Mouse (Mus musculus): ENCODE results near the gene Rbfox1. TPM values are rescaled to one million over a fixed set of nuclear protein-coding genes. Genes with fewer than 3 reads are reported as not detected.
A peak's percentile ranks its signal among the peaks of the same experiment; 100 is the strongest.

Gene Rbfox1
- polyA plus RNA-seq, 1 experiment from 2014 or later: 75.8 TPM

GRCm38 (mm10) chr16:7263261-7263660 is 1378.1 kb downstream of the Rbfox1 start:
- Histone ChIP-seq H3K9me3 (replicated peaks; ENCODE audit: control insufficient read depth, low read length) (no peaks in the 10 kb centered on the region), H3K4me2 (ENCODE audit: low read length) (no peak overlapping the region), H3K27ac (ENCODE audit: low read depth, low read length) (no peak overlapping the region), H3K36me3 (ENCODE audit: control insufficient read depth, insufficient read depth, low read length) (no peaks in the 10 kb centered on the region), H3K9ac (ENCODE audit: low read length) (no peak overlapping the region), H3K4me1 (ENCODE audit: control insufficient read depth, insufficient read depth, low read length) (no peaks in the 10 kb centered on the region), H3K4me3 (ENCODE audit: low read depth, low read length) (no peak overlapping the region), H3K27me3 (replicated peaks; ENCODE audit: control insufficient read depth, insufficient read depth, low read length) (no peaks in the 10 kb centered on the region)
- ATAC-seq (no peak), DNase-seq (ENCODE audit: low spot score) (no peak)
- 94% methylated on average over 1 of the region's 1 CpGs for WGBS

GRCm38 (mm10) chr16:7265715-7266114 is 1380.6 kb downstream of the Rbfox1 start:
- ATAC-seq (no peak), DNase-seq (ENCODE audit: low spot score) (peak; percentile 33)
- no peak overlapping the region for H3K4me3 ChIP-seq (ENCODE audit: low read depth, low read length)
- H3K9ac ChIP-seq (ENCODE audit: low read length): no peak overlapping the region
- H3K9me3 ChIP-seq (replicated peaks; ENCODE audit: control insufficient read depth, low read length): no peaks in the 10 kb centered on the region
- H3K4me1 ChIP-seq (ENCODE audit: control insufficient read depth, insufficient read depth, low read length): no peaks in the 10 kb centered on the region
- H3K36me3 ChIP-seq (ENCODE audit: control insufficient read depth, insufficient read depth, low read length): no peaks in the 10 kb centered on the region
- no peaks in the 10 kb centered on the region for H3K27me3 ChIP-seq (replicated peaks; ENCODE audit: control insufficient read depth, insufficient read depth, low read length)
- no peak overlapping the region for H3K27ac ChIP-seq (ENCODE audit: low read depth, low read length)
- no peak overlapping the region for H3K4me2 ChIP-seq (ENCODE audit: low read length)

GRCm38 (mm10) chr16:7275501-7275900 is 1390.3 kb downstream of the Rbfox1 start:
- DNase-seq (ENCODE audit: low spot score): no peak
- no peaks in the 10 kb centered on the region; the same call in 1 of the 2 replicates for H3K9me3 ChIP-seq (replicated peaks; ENCODE audit: control insufficient read depth, low read length)
- no peak overlapping the region for H3K9ac ChIP-seq (ENCODE audit: low read length)
- no peak overlapping the region for H3K27ac ChIP-seq (ENCODE audit: low read depth, low read length)
- 0 out of 2 replicates have a peak, but pooled peaks cover 3% of the 10 kb centered on the region for H3K4me1 ChIP-seq (ENCODE audit: control insufficient read depth, insufficient read depth, low read length)
- H3K27me3 ChIP-seq (replicated peaks; ENCODE audit: control insufficient read depth, insufficient read depth, low read length): no peaks in the 10 kb centered on the region
- ATAC-seq: no peak
- H3K4me2 ChIP-seq (ENCODE audit: low read length): no peak overlapping the region
- 89% methylated on average over 5 of the region's 5 CpGs for WGBS
- H3K36me3 ChIP-seq (ENCODE audit: control insufficient read depth, insufficient read depth, low read length): no peaks in the 10 kb centered on the region
- no peak overlapping the region for H3K4me3 ChIP-seq (ENCODE audit: low read depth, low read length)

- ATAC-seq: no peak
- WGBS: 55% methylated on average over 1 of the region's 1 CpGs
- DNase-seq (ENCODE audit: low spot score): peak; percentile 11
- Histone ChIP-seq H3K4me2 (ENCODE audit: low read length) (no peak overlapping the region), H3K9ac (ENCODE audit: low read length) (no peak overlapping the region), H3K9me3 (replicated peaks; ENCODE audit: control insufficient read depth, low read length) (no peaks in the 10 kb centered on the region; the same call in 1 of the 2 replicates), H3K4me1 (ENCODE audit: control insufficient read depth, insufficient read depth, low read length) (0 out of 2 replicates have a peak, but pooled peaks cover 3% of the 10 kb centered on the region), H3K36me3 (ENCODE audit: control insufficient read depth, insufficient read depth, low read length) (no peaks in the 10 kb centered on the region), H3K27ac (ENCODE audit: low read depth, low read length) (no peak overlapping the region), H3K4me3 (ENCODE audit: low read depth, low read length) (no peak overlapping the region), H3K27me3 (replicated peaks; ENCODE audit: control insufficient read depth, insufficient read depth, low read length) (no peaks in the 10 kb centered on the region)
Measured at GRCm38 (mm10) chr16:7275901-7276300, 1390.7 kb downstream of the Rbfox1 start.

GRCm38 (mm10) chr16:7279544-7279943 is 1394.4 kb downstream of the Rbfox1 start:
- H3K36me3 ChIP-seq (ENCODE audit: control insufficient read depth, insufficient read depth, low read length): no peaks in the 10 kb centered on the region
- DNase-seq (ENCODE audit: low spot score) (peak; percentile 5), ATAC-seq (no peak)
- H3K9me3 ChIP-seq (replicated peaks; ENCODE audit: control insufficient read depth, low read length): no peaks in the 10 kb centered on the region; the same call in 1 of the 2 replicates
- no peak overlapping the region for H3K4me3 ChIP-seq (ENCODE audit: low read depth, low read length)
- H3K4me2 ChIP-seq (ENCODE audit: low read length): no peak overlapping the region
- 0 out of 2 replicates have a peak, but pooled peaks cover 3% of the 10 kb centered on the region for H3K4me1 ChIP-seq (ENCODE audit: control insufficient read depth, insufficient read depth, low read length)
- no peak overlapping the region for H3K9ac ChIP-seq (ENCODE audit: low read length)
- no peaks in the 10 kb centered on the region for H3K27me3 ChIP-seq (replicated peaks; ENCODE audit: control insufficient read depth, insufficient read depth, low read length)
- H3K27ac ChIP-seq (ENCODE audit: low read depth, low read length): no peak overlapping the region
- WGBS: 85% methylated on average over 5 of the region's 5 CpGs

GRCm38 (mm10) chr16:7282257-7282656 is 1397.1 kb downstream of the Rbfox1 start:
- ATAC-seq: no peak
- 63% methylated on average over 7 of the region's 7 CpGs for WGBS

GRCm38 (mm10) chr16:7292985-7293805 is 1408.0 kb downstream of the Rbfox1 start:
- no peak overlapping the region for H3K4me3 ChIP-seq (ENCODE audit: low read depth, low read length)
- no peak overlapping the region for H3K9ac ChIP-seq (ENCODE audit: low read length)
- whole genome bisulfite sequencing: 55% methylated on average over 16 of the region's 16 CpGs
- DNase-seq (ENCODE audit: low spot score) (peak; percentile 11), ATAC-seq (no peak)
- H3K27ac ChIP-seq (ENCODE audit: low read depth, low read length): no peak overlapping the region
- H3K9me3 ChIP-seq (replicated peaks; ENCODE audit: control insufficient read depth, low read length): no peaks in the 10 kb centered on the region
- no peak overlapping the region for H3K4me2 ChIP-seq (ENCODE audit: low read length)
- H3K36me3 ChIP-seq (ENCODE audit: control insufficient read depth, insufficient read depth, low read length): no peaks in the 10 kb centered on the region
- no peaks in the 10 kb centered on the region for H3K4me1 ChIP-seq (ENCODE audit: control insufficient read depth, insufficient read depth, low read length)
- no peaks in the 10 kb centered on the region for H3K27me3 ChIP-seq (replicated peaks; ENCODE audit: control insufficient read depth, insufficient read depth, low read length)

More at GRCm38 (mm10) chr16:7282257-7282656, 1397.1 kb downstream of the Rbfox1 start:
- H3K36me3 ChIP-seq (ENCODE audit: control insufficient read depth, insufficient read depth, low read length): no peaks in the 10 kb centered on the region
- no peak overlapping the region for H3K27ac ChIP-seq (ENCODE audit: low read depth, low read length)
- no peaks in the 10 kb centered on the region for H3K27me3 ChIP-seq (replicated peaks; ENCODE audit: control insufficient read depth, insufficient read depth, low read length)
- no peak overlapping the region for H3K9ac ChIP-seq (ENCODE audit: low read length)
- H3K4me2 ChIP-seq (ENCODE audit: low read length): no peak overlapping the region
- peak; percentile 23 for DNase-seq (ENCODE audit: low spot score)
- H3K4me3 ChIP-seq (ENCODE audit: low read depth, low read length): no peak overlapping the region
- 0 out of 2 replicates have a peak, but pooled peaks cover 3% of the 10 kb centered on the region for H3K4me1 ChIP-seq (ENCODE audit: control insufficient read depth, insufficient read depth, low read length)
- H3K9me3 ChIP-seq (replicated peaks; ENCODE audit: control insufficient read depth, low read length): no peaks in the 10 kb centered on the region

- no peak overlapping the region for H3K4me3 ChIP-seq (ENCODE audit: low read depth, low read length)
- DNase-seq (ENCODE audit: low spot score): no peak
- 73% methylated on average over 3 of the region's 3 CpGs for WGBS
Measured at GRCm38 (mm10) chr16:7302416-7302815, 1417.3 kb downstream of the Rbfox1 start.

GRCm38 (mm10) chr16:7329196-7329595 is 1444.0 kb downstream of the Rbfox1 start:
- H3K27ac ChIP-seq (ENCODE audit: low read depth, low read length): no peak overlapping the region
- H3K9me3 ChIP-seq (replicated peaks; ENCODE audit: control insufficient read depth, low read length): no peaks in the 10 kb centered on the region
- H3K4me2 ChIP-seq (ENCODE audit: low read length): no peak overlapping the region
- H3K36me3 ChIP-seq (ENCODE audit: control insufficient read depth, insufficient read depth, low read length): no peaks in the 10 kb centered on the region
- no peaks in the 10 kb centered on the region for H3K4me1 ChIP-seq (ENCODE audit: control insufficient read depth, insufficient read depth, low read length)
- ATAC-seq: no peak
- H3K9ac ChIP-seq (ENCODE audit: low read length): no peak overlapping the region
- no peaks in the 10 kb centered on the region for H3K27me3 ChIP-seq (replicated peaks; ENCODE audit: control insufficient read depth, insufficient read depth, low read length)
- DNase-seq (ENCODE audit: low spot score): no peak
- WGBS: 81% methylated on average over 3 of the region's 3 CpGs
- no peak overlapping the region for H3K4me3 ChIP-seq (ENCODE audit: low read depth, low read length)

More at GRCm38 (mm10) chr16:7302416-7302815, 1417.3 kb downstream of the Rbfox1 start:
- no peak overlapping the region for H3K9ac ChIP-seq (ENCODE audit: low read length)
- H3K4me1 ChIP-seq (ENCODE audit: control insufficient read depth, insufficient read depth, low read length): no peaks in the 10 kb centered on the region
- no peaks in the 10 kb centered on the region for H3K9me3 ChIP-seq (replicated peaks; ENCODE audit: control insufficient read depth, low read length)
- no peaks in the 10 kb centered on the region for H3K27me3 ChIP-seq (replicated peaks; ENCODE audit: control insufficient read depth, insufficient read depth, low read length)
- no peaks in the 10 kb centered on the region for H3K36me3 ChIP-seq (ENCODE audit: control insufficient read depth, insufficient read depth, low read length)
- no peak overlapping the region for H3K4me2 ChIP-seq (ENCODE audit: low read length)
- H3K27ac ChIP-seq (ENCODE audit: low read depth, low read length): no peak overlapping the region
- ATAC-seq: no peak
